Mouse (Mus musculus) thymus, postnatal 14 days (tissue): ENCODE data around the gene Slc6a6.

ENCODE experiments used
- DNase-seq: peaks from one replicate; pipeline ENCODE4 v3.0.0; 2021

Gene Slc6a6

DNA sequence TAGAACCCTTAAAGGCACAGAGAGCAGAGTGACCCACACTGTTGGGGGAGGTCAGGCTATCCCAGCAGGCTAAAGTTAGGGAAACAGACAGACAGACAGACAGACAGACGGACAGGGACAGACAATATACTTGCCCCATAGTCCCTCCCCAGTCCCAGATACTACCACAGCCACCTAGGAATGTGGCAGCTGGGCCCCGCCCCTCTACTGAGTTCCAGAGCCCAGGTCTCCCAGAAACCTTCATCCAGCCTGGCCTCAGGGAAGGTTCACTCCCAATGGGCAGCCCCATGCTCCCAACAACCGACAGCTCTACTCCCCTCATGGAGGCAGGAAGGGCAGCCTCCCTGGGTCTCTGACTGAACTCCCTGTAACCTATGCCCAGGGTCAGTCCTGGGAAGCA is 111.8 kb downstream of the Slc6a6 start:
- no peak for DNase-seq

DNA sequence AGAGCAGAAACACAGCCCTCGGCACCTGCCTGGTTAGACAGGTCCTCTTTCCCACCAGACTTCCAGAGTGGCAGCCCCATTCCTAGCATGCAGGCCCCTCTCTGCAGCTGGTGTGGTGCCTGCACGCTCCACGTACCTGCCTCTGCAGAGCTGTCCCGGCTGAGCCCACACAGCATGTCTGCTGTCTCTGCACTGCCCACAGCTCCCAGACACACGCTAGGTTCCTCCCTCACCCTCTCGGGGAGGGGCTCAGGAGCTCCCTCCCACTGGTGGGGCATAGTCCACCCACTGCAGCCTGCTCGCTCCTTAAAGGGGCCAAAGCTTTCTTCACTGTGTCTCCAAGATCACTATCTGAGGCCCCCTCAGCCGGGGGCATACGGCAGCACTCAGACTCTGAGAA is 112.2 kb downstream of the Slc6a6 start:
- no peak for DNase-seq

DNA sequence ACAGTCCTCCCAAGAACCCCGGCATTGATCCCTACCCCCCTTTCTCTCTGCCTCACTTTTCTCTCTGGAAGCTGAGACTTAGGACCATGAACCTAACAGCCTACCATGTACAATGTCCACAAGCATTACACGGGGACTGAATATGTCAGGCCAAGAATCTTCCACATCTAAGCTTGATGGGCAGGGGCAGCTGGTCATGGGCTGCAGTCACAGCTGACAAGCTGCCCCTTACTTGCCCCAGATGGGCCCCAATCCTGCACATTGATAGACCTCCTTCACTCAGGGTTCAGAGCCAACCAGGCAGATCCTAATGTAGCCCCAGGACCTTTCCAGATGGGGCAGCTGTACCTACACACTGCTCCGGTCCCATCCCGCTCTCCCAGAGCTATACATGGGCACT is 112.9 kb downstream of the Slc6a6 start:
- DNase-seq: no peak

DNA sequence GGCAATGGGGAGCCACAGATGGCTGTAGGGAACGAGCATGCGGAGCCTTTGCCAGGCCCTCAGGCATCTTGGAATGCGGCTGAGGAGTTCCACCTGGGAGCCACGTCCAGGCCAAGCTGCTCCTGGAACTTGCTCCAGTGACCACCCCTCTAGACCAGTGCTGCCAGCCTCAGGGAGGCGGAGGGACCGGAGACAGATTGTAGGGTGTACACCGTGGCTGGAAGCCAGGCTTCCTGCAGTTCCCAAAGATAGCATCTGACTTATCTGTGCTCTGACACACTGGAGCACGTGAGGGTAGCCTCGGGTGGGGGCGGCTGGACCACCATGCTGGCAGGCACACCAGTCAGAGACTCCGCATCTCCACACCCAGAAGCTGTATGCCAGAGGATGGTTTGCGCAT is 114.6 kb downstream of the Slc6a6 start:
- no peak for DNase-seq

DNA sequence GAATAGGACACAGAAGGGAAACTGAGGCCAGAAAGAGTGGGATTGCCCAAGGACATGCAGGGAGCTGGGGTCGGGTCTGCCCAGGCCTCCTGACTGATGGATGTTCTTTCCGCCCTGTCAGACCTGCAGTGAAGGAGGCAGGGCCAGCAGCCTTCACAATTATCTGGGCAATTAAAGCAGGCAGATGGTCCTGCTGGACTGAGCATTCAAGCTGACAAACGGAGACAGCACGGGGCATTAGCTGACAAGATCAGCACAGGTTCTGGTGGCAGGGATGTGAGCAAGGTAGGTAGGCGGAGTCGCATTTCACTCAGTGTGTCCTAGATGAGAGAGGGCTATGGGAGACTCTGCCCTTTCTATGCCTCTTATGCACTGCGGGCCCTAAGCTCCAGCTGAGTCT is 120.3 kb downstream of the Slc6a6 start:
- no peak for DNase-seq

DNA sequence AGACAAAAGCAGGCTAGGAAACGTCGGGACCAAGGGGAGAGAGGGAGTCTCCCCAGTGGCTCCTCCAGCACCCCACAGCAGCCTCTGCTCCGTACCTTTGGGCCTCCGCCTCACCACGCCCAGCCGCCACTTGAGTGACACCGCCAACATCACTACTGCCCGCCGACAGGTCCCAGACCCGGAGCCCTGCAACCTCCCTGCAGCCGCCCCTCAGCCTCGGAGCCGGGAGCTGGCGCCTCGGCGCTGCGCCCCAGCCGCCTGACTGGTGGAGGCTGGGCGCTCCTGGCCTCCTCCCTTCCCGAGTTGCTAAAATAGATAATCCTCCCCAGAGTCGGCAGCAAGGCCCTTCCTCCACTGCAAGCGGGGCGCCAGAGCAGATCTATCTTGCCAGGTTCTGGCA is 123.3 kb downstream of the Slc6a6 start:
- DNase-seq: no peak

DNA sequence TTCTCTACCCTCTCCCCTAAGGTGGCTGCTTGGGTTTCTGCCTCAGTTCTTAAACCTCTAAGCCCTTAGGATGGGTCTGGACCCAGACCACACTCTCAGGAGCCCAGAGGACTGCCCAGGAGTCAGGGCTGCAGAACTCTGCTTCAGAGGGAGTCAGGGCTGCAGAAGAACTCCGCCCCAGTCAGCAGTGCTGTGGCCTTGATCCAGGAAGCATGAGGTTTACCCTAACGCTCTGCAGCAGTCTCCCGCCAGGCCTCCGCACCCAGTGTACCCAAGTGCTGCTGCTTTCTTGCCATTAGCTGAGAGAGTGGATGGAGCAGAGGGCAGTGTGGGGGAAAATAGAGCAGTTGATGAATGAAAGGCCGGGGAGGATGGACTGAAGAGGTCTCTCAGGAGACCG is 124.2 kb downstream of the Slc6a6 start:
- no peak for DNase-seq
